Mouse (Mus musculus) myocyte (in vitro differentiated cells): Measurements from ENCODE around the gene Odc1.

Source experiments
- E2F4 ChIP-seq: IDR thresholded peaks from one replicate; pipeline ENCODE4 v1.6.1; 2011; ENCODE audit warnings: mild to moderate bottlenecking, control low read depth, moderate library complexity; ENCODE audit not compliant: insufficient read depth
- MYOG ChIP-seq, 3 experiments: IDR thresholded peaks; one replicate each; pipeline ENCODE4 v1.6.1; 2011; ENCODE audit warnings: control low read depth in 2 of 3, low read depth in 2 of 3, mild to moderate bottlenecking in 2 of 3; ENCODE audit not compliant: insufficient read length in 2 of 3, control insufficient read depth in 1 of 3, insufficient read depth in 1 of 3
- POLR2A ChIP-seq: IDR thresholded peaks from one replicate; pipeline ENCODE4 v1.6.1; 2011; ENCODE audit warnings: low read depth, mild to moderate bottlenecking, control low read depth, moderate library complexity; ENCODE audit not compliant: insufficient read length
- POLR2AphosphoS2 ChIP-seq: IDR thresholded peaks from one replicate; pipeline ENCODE4 v1.6.1; 2011; ENCODE audit warnings: low read depth, control low read depth; ENCODE audit not compliant: insufficient read length

GRCm38 (mm10) chr12:17594701-17595100, 50.1 kb downstream of the Odc1 start:
- TF ChIP-seq POLR2A (no peak), POLR2AphosphoS2 (no peak), MYOG (IDR thresholded peaks at IDR 0.05; ENCODE audit: control insufficient read depth in 1 of 3, insufficient read depth in 1 of 3, insufficient read length in 2 of 3, low read depth in 2 of 3) (no peak), E2F4 (no peak)
